Mouse (Mus musculus) retina, adult 2 months (tissue): ENCODE results near the gene 4930558C23Rik.
"Not testable (repeated sequence)": the region's sequence is repeated elsewhere in the genome, so short reads cannot be mapped to it uniquely, and the experiment has no call there.

ENCODE experiments used
- DNase-seq: peaks from one replicate; pipeline ENCODE4 v3.0.0-alpha.2; 2012; ENCODE audit warnings: low read depth, low spot score

4930558C23Rik gene

GRCm38 (mm10) chr3:95373208-95373607, 29.4 kb downstream of the 4930558C23Rik start:
- no peak for DNase-seq

GRCm38 (mm10) chr3:95370101-95370500, 32.5 kb downstream of the 4930558C23Rik start:
- DNase-seq, result no peak

DNA sequence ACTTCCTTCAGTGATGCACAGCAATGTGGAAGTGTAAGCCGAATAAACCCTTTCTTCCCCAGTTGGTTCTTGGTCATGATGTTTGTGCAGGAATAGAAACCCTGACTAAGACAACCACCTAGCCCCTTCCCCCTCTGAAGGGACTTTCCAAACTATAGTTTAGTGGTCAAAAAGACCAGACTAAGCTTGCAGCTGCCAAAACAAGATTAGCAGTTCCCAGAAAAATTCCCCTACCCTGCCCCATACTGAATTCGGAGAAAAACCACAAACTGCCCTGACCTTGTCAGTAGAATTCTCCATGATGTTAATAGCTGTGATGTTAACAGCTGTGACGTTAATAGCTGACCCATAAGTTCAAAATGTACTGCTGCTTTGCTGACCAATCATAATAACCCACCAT, 42.4 kb downstream of the 4930558C23Rik start:
- not testable (repeated sequence) for DNase-seq

GRCm38 (mm10) chr3:95357746-95358145, 44.9 kb downstream of the 4930558C23Rik start:
- DNase-seq, result no peak

DNA sequence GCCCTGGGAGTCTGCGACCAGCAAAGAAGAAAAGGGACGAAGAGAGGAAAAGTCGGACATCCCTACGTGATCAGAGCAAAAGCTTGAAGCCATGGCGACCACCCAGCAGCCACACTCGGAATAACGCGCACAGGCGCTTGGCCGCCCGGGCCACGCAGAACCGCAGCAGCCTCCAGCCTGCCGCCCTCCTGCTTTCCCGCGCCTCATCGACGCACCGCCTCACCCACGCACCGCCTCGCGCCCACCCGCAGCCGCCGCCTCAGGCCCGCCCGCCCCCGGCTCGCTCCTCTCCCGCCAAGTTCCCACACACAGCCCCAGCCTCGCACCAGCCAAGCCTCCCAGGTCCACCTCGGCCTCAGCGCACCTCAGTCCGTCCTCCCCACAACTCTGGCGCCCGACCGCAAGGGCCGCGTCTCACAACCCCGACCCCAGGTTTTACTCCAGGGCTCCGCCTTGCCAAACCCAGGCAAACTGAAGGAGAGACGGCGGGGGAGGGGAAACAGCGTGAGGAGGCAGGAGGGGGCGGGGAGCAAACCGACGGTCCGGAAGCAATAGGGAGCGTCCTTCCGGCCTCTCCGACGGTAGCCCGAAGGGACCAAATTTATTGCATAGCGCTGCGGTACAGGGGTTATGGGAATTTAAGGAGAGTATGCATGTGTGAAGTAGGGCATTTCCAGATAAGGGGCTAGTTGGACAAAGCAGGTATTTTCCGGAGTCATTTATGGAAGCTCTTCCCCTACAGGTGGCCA, 45.8 kb downstream of the 4930558C23Rik start, which contains the start of gene Setdb1:
Gene Setdb1 (minus strand): TSS at position 502 of the 749 bp plus-strand sequence.
- DNase-seq, result peak; percentile 93

DNA sequence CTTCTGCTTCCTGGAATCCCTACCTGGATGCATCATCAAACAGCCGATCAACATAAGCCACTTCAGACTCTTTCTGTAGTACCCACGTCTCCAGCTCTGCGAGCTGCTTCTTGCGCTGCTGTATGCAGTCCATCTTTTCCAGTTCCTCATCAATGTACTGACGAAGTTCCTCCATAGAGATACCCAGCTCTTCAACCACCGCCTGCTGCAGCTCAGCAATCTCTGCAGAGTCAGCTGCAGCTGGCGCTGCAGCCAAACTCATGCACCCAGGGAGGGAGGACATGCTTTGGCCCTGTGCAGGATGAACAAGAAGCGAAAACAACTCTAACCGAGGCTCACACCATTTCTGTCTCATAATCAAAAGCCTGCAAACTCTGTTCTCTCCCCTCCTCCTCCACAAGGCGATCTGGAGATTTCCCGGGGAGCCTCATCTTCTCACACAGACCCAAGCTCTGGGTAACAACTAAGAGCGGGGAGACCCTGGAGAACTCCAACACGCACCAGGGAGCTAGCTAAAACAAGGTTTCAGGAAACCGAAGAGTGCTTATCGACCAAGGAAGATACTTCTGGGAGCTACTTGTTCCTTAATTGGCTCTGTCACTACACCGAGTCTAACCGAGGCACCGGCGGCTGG, 46.6 kb downstream of the 4930558C23Rik start:
- not testable (repeated sequence) for DNase-seq

- peak; percentile 23 for DNase-seq
These were observed 53.1 kb downstream of the 4930558C23Rik start for GRCm38 (mm10) chr3:95349491-95349890.

GRCm38 (mm10) chr3:95348343-95348742, 54.3 kb downstream of the 4930558C23Rik start:
- not testable (repeated sequence) for DNase-seq

GRCm38 (mm10) chr3:95346454-95346853, 56.2 kb downstream of the 4930558C23Rik start:
- no peak for DNase-seq

GRCm38 (mm10) chr3:95343356-95344000, 59.2 kb downstream of the 4930558C23Rik start:
- not testable (repeated sequence) for DNase-seq

- no peak for DNase-seq
These were observed 64.4 kb downstream of the 4930558C23Rik start for GRCm38 (mm10) chr3:95338251-95338650.

DNA sequence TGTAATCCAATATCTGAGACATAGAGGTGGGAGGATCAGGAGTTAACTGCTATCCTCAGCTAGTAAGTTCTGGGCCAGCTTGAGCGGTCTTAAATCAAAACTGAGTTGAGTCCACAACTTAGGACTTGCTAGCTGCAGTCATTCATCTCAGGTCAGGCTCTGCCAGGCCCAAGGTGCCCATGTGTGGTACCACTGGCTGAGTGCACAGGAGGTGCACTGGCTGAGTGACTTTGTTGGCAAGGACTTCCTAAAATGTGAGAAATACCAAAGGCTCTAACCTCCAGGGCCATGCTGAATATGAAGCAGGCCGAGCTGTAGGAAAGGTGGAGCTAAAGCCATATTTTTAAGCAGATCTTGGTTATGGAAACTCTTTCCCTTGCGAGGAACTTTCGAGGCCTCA, 65.3 kb downstream of the 4930558C23Rik start:
- no peak for DNase-seq
